Mouse (Mus musculus) embryonic facial prominence, embryonic 11.5 days (tissue): ENCODE data around the gene Kcnj16. TPM values are rescaled to one million over a fixed set of nuclear protein-coding genes. Genes with fewer than 3 reads are reported as not detected.
A peak's percentile ranks its signal among the peaks of the same experiment; 100 is the strongest.

ENCODE experiments used
- ATAC-seq: fragments of 200-750 bp; cut with Nextera tagmentation; replicated peaks from 2 replicates; pipeline ENCODE4 v1.8.0; 2017; ENCODE audit warnings: low read depth; ENCODE audit not compliant: insufficient number of reproducible peaks, low FRiP score, low TSS enrichment
- DNase-seq: peaks from one replicate; pipeline ENCODE4 v3.0.0-alpha.2; 2015; ENCODE audit warnings: low spot score
- H3K27ac ChIP-seq: fragments of 300-500 bp; sonication (generic); replicated peaks from 2 replicates; pipeline ENCODE4 v1.5.1; 2014; ENCODE audit warnings: mild to moderate bottlenecking, low read depth, low read length, control low read depth
- H3K27me3 ChIP-seq: fragments of 300-500 bp; sonication (generic); 2 replicates; pipeline ENCODE4 v1.6.1; 2014; ENCODE audit warnings: mild to moderate bottlenecking, low read length, moderate library complexity, mixed read lengths; ENCODE audit not compliant: control insufficient read depth, insufficient read depth
- H3K36me3 ChIP-seq: fragments of 300-500 bp; sonication (generic); replicated peaks from 2 replicates; pipeline ENCODE4 v1.6.1; 2014; ENCODE audit warnings: low read depth, mild to moderate bottlenecking, low read length, moderate library complexity, mixed read lengths; ENCODE audit not compliant: control insufficient read depth, insufficient read depth
- H3K4me1 ChIP-seq: fragments of 300-500 bp; sonication (generic); 2 replicates; pipeline ENCODE4 v1.6.1; 2014; ENCODE audit warnings: low read length, mixed read lengths; ENCODE audit not compliant: control insufficient read depth, insufficient read depth
- H3K4me2 ChIP-seq: fragments of 300-500 bp; sonication (generic); 2 replicates; pipeline ENCODE4 v1.6.1; 2014; ENCODE audit warnings: low read depth, mild to moderate bottlenecking, control low read depth, low read length, moderate library complexity
- H3K4me3 ChIP-seq: fragments of 300-500 bp; sonication (generic); 2 replicates; pipeline ENCODE4 v1.5.1; 2014; ENCODE audit warnings: low read depth, low read length, control low read depth
- H3K9ac ChIP-seq: fragments of 300-500 bp; sonication (generic); replicated peaks from 2 replicates; pipeline ENCODE4 v1.6.1; 2014; ENCODE audit warnings: mild to moderate bottlenecking, control low read depth, low read length
- H3K9me3 ChIP-seq: fragments of 300-500 bp; sonication (generic); replicated peaks from 2 replicates; pipeline ENCODE4 v1.6.1; 2016; ENCODE audit warnings: mild to moderate bottlenecking, low read length, inconsistent platforms, mixed read lengths; ENCODE audit not compliant: control insufficient read depth
- WGBS: fragments of 180-500 bp; shearing (Covaris S2); extraction: QIAGEN DNeasy Blood & Tissue Kit; methylation state at CpG from one replicate; pipeline ENCODE4 v1.1.7; 2014; 5-methylcytosine and 5-hydroxymethylcytosine counted together
- polyA plus RNA-seq: library from polyadenylated mRNA; unstranded; fragments of >200 nt; fragmentation: Nextera tagmentation; extraction: Ambion mirVana; gene quantifications from 2 replicates; pipeline ENCODE4 v1.2.1, GENCODE M21; 2014

The Kcnj16 gene
- 0.25 and 0.42 TPM in 2 replicates for polyA plus RNA-seq

DNA sequence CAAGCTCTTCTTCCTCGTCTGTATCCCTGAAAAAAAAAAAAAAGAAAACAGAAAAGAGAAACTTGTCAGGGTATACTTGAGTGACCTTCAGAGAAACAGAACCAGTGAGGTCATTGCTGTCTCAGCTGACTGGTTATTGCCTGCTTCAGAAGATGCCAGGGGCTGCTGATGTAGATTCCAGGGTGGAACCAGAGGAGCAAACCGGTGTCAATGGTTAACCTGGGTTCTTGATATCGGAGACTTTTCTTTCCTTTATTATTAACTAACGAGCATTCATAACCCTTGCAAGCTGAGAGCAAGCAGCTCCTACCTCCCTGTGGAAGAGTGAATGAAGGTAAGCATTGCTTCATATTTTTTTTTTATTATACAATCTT lies at the start of gene Kcnj16:
Kcnj16 (plus strand) TSS at position 272 of the 374 bp plus-strand sequence.
- Histone ChIP-seq H3K4me2 (no peak within 1 kb of the TSS), H3K27ac (no peak within 1 kb of the TSS), H3K9me3 (no peaks in the 10 kb centered on the region), H3K9ac (no peak within 1 kb of the TSS), H3K4me1 (no peaks in the 10 kb centered on the region), H3K36me3 (no peaks in the 10 kb centered on the region), H3K4me3 (no peak within 1 kb of the TSS), H3K27me3 (no peaks in the 10 kb centered on the region)
- ATAC-seq (no peak), DNase-seq (no peak)
- 68% methylated on average over 4 of the region's 4 CpGs for WGBS

GRCm38 (mm10) chr11:110918808-110919465 lies 48.9 kb upstream of the Kcnj16 start:
- H3K27ac ChIP-seq = no peak overlapping the region
- no peaks in the 10 kb centered on the region for H3K27me3 ChIP-seq
- no peaks in the 10 kb centered on the region for H3K4me1 ChIP-seq
- no peak overlapping the region for H3K9ac ChIP-seq
- no peaks in the 10 kb centered on the region for H3K9me3 ChIP-seq
- DNase-seq = no peak
- H3K36me3 ChIP-seq = no peaks in the 10 kb centered on the region
- no peak overlapping the region for H3K4me2 ChIP-seq
- H3K4me3 ChIP-seq = no peak overlapping the region
- ATAC-seq = no peak
- 73% methylated on average over 5 of the region's 5 CpGs for WGBS

DNA sequence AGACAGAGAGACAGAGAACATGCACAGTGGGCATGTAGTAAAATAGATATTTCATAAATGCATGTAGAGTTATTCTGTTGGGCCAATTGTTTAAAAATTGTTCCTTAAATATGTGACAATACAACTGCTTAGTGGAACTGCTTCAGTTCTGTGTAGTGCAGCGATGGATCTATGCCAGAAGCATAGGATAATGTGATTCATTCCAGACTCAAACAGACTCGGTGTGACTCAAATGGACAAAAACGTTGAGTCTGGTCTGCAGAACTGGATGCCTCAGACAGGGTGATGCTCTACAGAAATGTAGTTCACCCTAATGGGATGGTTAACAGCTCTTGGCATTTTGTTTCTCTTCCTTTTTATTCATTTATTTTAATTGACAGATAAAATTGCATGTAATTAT lies 32.1 kb upstream of the Kcnj16 start:
- Histone ChIP-seq H3K9me3 (no peaks in the 10 kb centered on the region), H3K4me2 (no peak overlapping the region), H3K9ac (no peak overlapping the region), H3K36me3 (no peaks in the 10 kb centered on the region), H3K27me3 (no peaks in the 10 kb centered on the region), H3K4me3 (no peak overlapping the region), H3K27ac (no peak overlapping the region), H3K4me1 (no peaks in the 10 kb centered on the region)
- DNase-seq (no peak), ATAC-seq (no peak)
- 63% methylated on average over 3 of the region's 3 CpGs for WGBS

GRCm38 (mm10) chr11:110942280-110942679 lies 25.6 kb upstream of the Kcnj16 start:
- H3K27ac ChIP-seq = no peak overlapping the region
- no peaks in the 10 kb centered on the region for H3K36me3 ChIP-seq
- no peak for DNase-seq
- H3K9ac ChIP-seq = no peak overlapping the region
- no peaks in the 10 kb centered on the region for H3K27me3 ChIP-seq
- no peak for ATAC-seq
- H3K4me1 ChIP-seq = no peaks in the 10 kb centered on the region
- no peaks in the 10 kb centered on the region for H3K9me3 ChIP-seq
- H3K4me3 ChIP-seq = no peak overlapping the region
- WGBS = 46% methylated on average over 3 of the region's 3 CpGs
- no peak overlapping the region for H3K4me2 ChIP-seq

DNA sequence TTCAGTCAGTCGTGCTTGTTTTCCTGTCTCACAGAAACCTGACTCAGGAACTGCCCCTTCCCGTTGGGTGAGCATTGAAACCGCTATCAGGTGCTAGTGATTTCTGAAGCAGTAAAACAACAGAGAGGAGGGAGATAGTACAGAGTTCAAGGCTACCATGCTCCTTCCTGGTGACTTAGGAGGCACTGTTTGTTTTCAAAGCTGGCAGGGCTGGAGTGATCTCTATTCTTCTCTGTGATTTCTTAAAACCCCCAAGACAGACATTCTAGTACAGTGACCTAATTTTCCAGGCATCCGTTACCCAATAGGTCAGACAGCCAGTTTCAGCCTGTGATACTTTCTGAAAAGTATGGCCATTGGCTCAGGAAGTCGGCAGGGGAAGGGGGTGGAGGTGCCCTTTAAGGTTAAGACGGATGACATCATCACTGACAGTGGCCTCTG lies 25.1 kb upstream of the Kcnj16 start:
- Histone ChIP-seq H3K9me3 (no peaks in the 10 kb centered on the region), H3K27ac (no peak overlapping the region), H3K4me1 (no peaks in the 10 kb centered on the region), H3K9ac (no peak overlapping the region), H3K4me2 (no peak overlapping the region), H3K4me3 (no peak overlapping the region), H3K27me3 (no peaks in the 10 kb centered on the region), H3K36me3 (no peaks in the 10 kb centered on the region)
- DNase-seq (peak; percentile 27), ATAC-seq (no peak)
- WGBS = 36% methylated on average over 6 of the region's 6 CpGs

- peak; percentile 60 for DNase-seq
- 17% methylated on average over 7 of the region's 7 CpGs for WGBS
- no peak overlapping the region for H3K4me2 ChIP-seq
Measured at GRCm38 (mm10) chr11:110956665-110957064, 11.2 kb upstream of the Kcnj16 start.

GRCm38 (mm10) chr11:110961592-110962021 lies 6.2 kb upstream of the Kcnj16 start:
- WGBS = 12% methylated on average over 5 of the region's 5 CpGs
- Histone ChIP-seq H3K9ac (no peak overlapping the region), H3K9me3 (no peaks in the 10 kb centered on the region), H3K4me1 (no peaks in the 10 kb centered on the region), H3K4me2 (no peak overlapping the region), H3K4me3 (no peak overlapping the region), H3K27me3 (no peaks in the 10 kb centered on the region), H3K36me3 (no peaks in the 10 kb centered on the region), H3K27ac (no peak overlapping the region)
- DNase-seq = peak; percentile 79
- ATAC-seq = peak; percentile 81

More at GRCm38 (mm10) chr11:110956665-110957064, 11.2 kb upstream of the Kcnj16 start:
- no peaks in the 10 kb centered on the region for H3K4me1 ChIP-seq
- no peaks in the 10 kb centered on the region for H3K27me3 ChIP-seq
- ATAC-seq = no peak
- H3K9ac ChIP-seq = no peak overlapping the region
- no peak overlapping the region; the same call in 1 of the 2 replicates for H3K27ac ChIP-seq
- H3K9me3 ChIP-seq = no peaks in the 10 kb centered on the region
- no peaks in the 10 kb centered on the region for H3K36me3 ChIP-seq
- no peak overlapping the region for H3K4me3 ChIP-seq

DNA sequence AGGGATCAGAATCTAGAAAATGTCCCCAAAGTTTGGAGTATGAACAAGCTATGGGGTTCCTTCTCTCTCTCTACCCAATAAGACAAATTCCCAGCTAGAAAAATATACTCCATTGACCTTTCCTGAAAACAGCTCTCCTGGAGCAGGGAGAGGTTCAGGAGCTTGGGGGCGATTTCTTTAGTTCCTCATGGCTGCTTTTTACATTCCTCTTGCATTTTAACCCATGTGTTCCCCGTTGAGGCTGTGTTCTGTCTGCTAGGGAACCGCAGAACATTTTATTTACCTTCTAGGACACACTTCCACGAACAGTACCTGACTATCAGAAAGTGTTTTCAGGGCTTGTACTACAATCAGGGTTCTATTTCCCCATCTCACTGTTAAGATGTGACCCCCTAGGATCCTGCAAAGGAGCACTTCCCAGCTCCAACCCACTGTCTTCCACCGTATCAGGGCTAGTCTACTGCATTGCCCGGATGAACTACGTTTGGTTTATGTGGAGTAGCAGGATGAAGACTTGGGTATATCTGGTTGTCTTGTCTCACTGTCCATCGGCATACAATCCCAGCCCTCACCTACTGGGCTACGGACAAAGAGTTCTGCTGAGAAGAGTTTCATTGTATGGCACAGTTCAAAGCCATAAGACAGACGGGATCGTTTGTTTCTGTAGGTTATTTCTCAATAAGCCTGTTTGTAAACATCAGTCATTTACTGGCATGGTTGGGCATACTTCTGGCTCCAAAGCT lies 643 bp upstream of the Kcnj16 start:
- DNase-seq = no peak
- H3K27ac ChIP-seq = no peak overlapping the region
- no peaks in the 10 kb centered on the region for H3K4me1 ChIP-seq
- H3K4me2 ChIP-seq = no peak overlapping the region
- no peak overlapping the region for H3K4me3 ChIP-seq
- H3K27me3 ChIP-seq = no peaks in the 10 kb centered on the region
- H3K36me3 ChIP-seq = no peaks in the 10 kb centered on the region
- WGBS = 74% methylated on average over 11 of the region's 11 CpGs
- no peaks in the 10 kb centered on the region for H3K9me3 ChIP-seq
- ATAC-seq = no peak
- H3K9ac ChIP-seq = no peak overlapping the region
